Mouse (Mus musculus): ENCODE measurements around the gene Gm10666.
"Not testable (repeated sequence)": the region's sequence is repeated elsewhere in the genome, so short reads cannot be mapped to it uniquely, and the experiment has no call there.

Gm10666 gene

GRCm38 (mm10) chr7:22134641-22135040, at the start of gene Gm10666:
Gene Gm10666, minus strand, starts transcription at chr7:22134741.
- DNase-seq (ENCODE audit: low spot score): not testable (repeated sequence)

GRCm38 (mm10) chr7:22163935-22164334, 29.4 kb upstream of the Gm10666 start, which contains the start of gene Vmn1r142:
Gene Vmn1r142, minus strand, starts transcription at chr7:22164035.
- DNase-seq (ENCODE audit: low spot score): not testable (repeated sequence)

GRCm38 (mm10) chr7:22118145-22118544, 16.4 kb downstream of the Gm10666 start, which contains the start of gene Gm16451:
Gene Gm16451, minus strand, starts transcription at chr7:22118245.
- DNase-seq (ENCODE audit: low spot score): not testable (repeated sequence)
